Mouse (Mus musculus) kidney, adult 2 months (tissue): ENCODE results near the gene Cog2.
A peak's percentile ranks its signal among the peaks of the same experiment; 100 is the strongest.

ENCODE experiments used
- CTCF ChIP-seq: fragments of 200-500 bp; conservative IDR thresholded peaks from 2 replicates; pipeline ENCODE4 v1.5.1; 2011; ENCODE audit warnings: low read depth, mild to moderate bottlenecking, control low read depth, low read length, moderate library complexity, mixed read lengths; ENCODE audit not compliant: insufficient read depth, insufficient read length
- POLR2A ChIP-seq: fragments of 200-500 bp; IDR thresholded peaks from one replicate; pipeline ENCODE4 v1.6.1; 2011; ENCODE audit warnings: low read depth, low read length, control low read depth

GRCm38 (mm10) chr8:124573552-124574340, 53.2 kb downstream of the Cog2 start:
- TF ChIP-seq POLR2A (no peak), CTCF (peak; percentile 89)
